Mouse (Mus musculus) embryonic facial prominence, embryonic 11.5 days (tissue): ENCODE measurements around the gene Ints14. TPM values are rescaled to one million over a fixed set of nuclear protein-coding genes. Genes with fewer than 3 reads are reported as not detected.

Experiments
- ATAC-seq: fragments of 200-750 bp; cut with Nextera tagmentation; replicated peaks from 2 replicates; pipeline ENCODE4 v1.8.0; 2017; ENCODE audit warnings: low read depth; ENCODE audit not compliant: insufficient number of reproducible peaks, low FRiP score, low TSS enrichment
- DNase-seq: peaks from one replicate; pipeline ENCODE4 v3.0.0-alpha.2; 2015; ENCODE audit warnings: low spot score
- H3K27ac ChIP-seq: fragments of 300-500 bp; sonication (generic); replicated peaks from 2 replicates; pipeline ENCODE4 v1.5.1; 2014; ENCODE audit warnings: mild to moderate bottlenecking, low read depth, low read length, control low read depth
- H3K27me3 ChIP-seq: fragments of 300-500 bp; sonication (generic); 2 replicates; pipeline ENCODE4 v1.6.1; 2014; ENCODE audit warnings: mild to moderate bottlenecking, low read length, moderate library complexity, mixed read lengths; ENCODE audit not compliant: control insufficient read depth, insufficient read depth
- H3K36me3 ChIP-seq: fragments of 300-500 bp; sonication (generic); replicated peaks from 2 replicates; pipeline ENCODE4 v1.6.1; 2014; ENCODE audit warnings: low read depth, mild to moderate bottlenecking, low read length, moderate library complexity, mixed read lengths; ENCODE audit not compliant: control insufficient read depth, insufficient read depth
- H3K4me1 ChIP-seq: fragments of 300-500 bp; sonication (generic); 2 replicates; pipeline ENCODE4 v1.6.1; 2014; ENCODE audit warnings: low read length, mixed read lengths; ENCODE audit not compliant: control insufficient read depth, insufficient read depth
- H3K4me2 ChIP-seq: fragments of 300-500 bp; sonication (generic); 2 replicates; pipeline ENCODE4 v1.6.1; 2014; ENCODE audit warnings: low read depth, mild to moderate bottlenecking, control low read depth, low read length, moderate library complexity
- H3K4me3 ChIP-seq: fragments of 300-500 bp; sonication (generic); 2 replicates; pipeline ENCODE4 v1.5.1; 2014; ENCODE audit warnings: low read depth, low read length, control low read depth
- H3K9ac ChIP-seq: fragments of 300-500 bp; sonication (generic); replicated peaks from 2 replicates; pipeline ENCODE4 v1.6.1; 2014; ENCODE audit warnings: mild to moderate bottlenecking, control low read depth, low read length
- H3K9me3 ChIP-seq: fragments of 300-500 bp; sonication (generic); replicated peaks from 2 replicates; pipeline ENCODE4 v1.6.1; 2016; ENCODE audit warnings: mild to moderate bottlenecking, low read length, inconsistent platforms, mixed read lengths; ENCODE audit not compliant: control insufficient read depth
- WGBS: fragments of 180-500 bp; shearing (Covaris S2); extraction: QIAGEN DNeasy Blood & Tissue Kit; methylation state at CpG from one replicate; pipeline ENCODE4 v1.1.7; 2014; 5-methylcytosine and 5-hydroxymethylcytosine counted together
- polyA plus RNA-seq: library from polyadenylated mRNA; unstranded; fragments of >200 nt; fragmentation: Nextera tagmentation; extraction: Ambion mirVana; gene quantifications from 2 replicates; pipeline ENCODE4 v1.2.1, GENCODE M21; 2014

Gene Ints14
- polyA plus RNA-seq, 1 experiment from 2014 or later, result 80.5 TPM

DNA sequence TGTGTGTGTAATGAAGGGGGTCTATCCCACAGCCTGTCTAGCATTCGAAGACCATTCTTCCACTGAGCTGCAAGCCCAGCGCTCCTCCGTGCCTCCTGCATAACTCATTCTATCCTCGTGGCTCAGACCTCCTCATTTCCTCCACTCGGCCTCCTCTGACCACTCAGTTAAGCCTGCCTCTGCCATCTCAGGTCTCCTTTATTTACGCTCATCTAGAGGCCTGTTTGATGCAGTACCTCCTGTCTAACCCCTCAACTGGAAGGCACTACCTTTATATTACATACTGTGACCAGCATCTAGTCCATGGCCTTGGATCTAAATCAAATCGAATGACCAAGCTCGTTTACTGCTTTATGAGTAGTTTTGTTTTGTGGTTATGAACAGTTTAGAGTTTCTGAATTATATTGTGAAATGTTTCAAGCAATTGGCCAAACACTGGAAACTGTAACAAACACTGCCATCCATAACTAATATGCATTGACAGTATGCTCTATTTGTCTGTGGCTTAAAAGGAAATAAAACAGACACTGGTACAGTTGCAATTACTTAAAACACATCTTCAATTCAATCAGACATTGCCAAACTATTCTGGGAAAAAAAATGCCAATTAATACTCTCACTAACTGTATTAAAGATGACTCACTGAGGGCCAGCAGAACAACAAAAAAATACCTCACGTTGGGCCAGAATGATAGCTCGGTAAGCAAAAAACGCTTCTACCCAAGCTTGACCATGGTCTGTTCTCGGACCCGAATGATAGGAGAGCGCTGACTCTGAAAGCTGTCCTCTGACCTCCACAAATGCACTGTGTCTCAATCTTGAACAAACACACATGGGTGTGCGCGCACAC is 56.5 kb downstream of the Ints14 start:
- 89% methylated on average over 16 of the region's 16 CpGs for WGBS
- no peaks in the 10 kb centered on the region for H3K36me3 ChIP-seq

DNA sequence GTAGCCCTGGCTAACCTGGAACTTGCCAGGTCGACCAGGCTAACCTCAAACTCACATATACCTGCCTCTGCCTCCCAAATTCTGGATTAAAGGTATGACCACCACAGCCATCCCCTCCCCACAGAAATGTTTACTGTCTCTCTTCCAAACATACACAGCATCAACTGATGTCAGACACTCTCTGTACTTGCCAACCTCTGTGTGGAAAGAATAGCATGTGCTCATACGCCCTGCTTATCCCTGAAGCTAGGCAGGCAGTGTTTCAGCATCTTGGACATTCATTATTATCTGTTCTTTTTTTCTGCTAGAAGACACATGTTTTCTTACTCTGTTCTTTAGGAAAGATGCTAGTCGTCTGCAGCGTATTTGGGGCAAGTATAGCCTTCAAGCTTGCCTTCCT is 57.2 kb downstream of the Ints14 start:
- ATAC-seq (no peak), DNase-seq (no peak)
- H3K36me3 ChIP-seq, result no peaks in the 10 kb centered on the region
- WGBS, result 85% methylated on average over 4 of the region's 4 CpGs
- no peaks in the 10 kb centered on the region for H3K9me3 ChIP-seq
- H3K27me3 ChIP-seq, result no peaks in the 10 kb centered on the region
- H3K4me2 ChIP-seq, result no peak overlapping the region
- H3K9ac ChIP-seq, result no peak overlapping the region
- H3K4me1 ChIP-seq, result no peaks in the 10 kb centered on the region
- no peak overlapping the region for H3K27ac ChIP-seq
- no peak overlapping the region for H3K4me3 ChIP-seq

More for the DNA sequence above, 56.5 kb downstream of the Ints14 start:
- H3K4me3 ChIP-seq, result no peak overlapping the region
- no peaks in the 10 kb centered on the region for H3K27me3 ChIP-seq
- DNase-seq (no peak), ATAC-seq (no peak)
- H3K4me1 ChIP-seq, result no peaks in the 10 kb centered on the region
- no peak overlapping the region for H3K9ac ChIP-seq
- H3K27ac ChIP-seq, result no peak overlapping the region
- no peaks in the 10 kb centered on the region for H3K9me3 ChIP-seq
- H3K4me2 ChIP-seq, result no peak overlapping the region

DNA sequence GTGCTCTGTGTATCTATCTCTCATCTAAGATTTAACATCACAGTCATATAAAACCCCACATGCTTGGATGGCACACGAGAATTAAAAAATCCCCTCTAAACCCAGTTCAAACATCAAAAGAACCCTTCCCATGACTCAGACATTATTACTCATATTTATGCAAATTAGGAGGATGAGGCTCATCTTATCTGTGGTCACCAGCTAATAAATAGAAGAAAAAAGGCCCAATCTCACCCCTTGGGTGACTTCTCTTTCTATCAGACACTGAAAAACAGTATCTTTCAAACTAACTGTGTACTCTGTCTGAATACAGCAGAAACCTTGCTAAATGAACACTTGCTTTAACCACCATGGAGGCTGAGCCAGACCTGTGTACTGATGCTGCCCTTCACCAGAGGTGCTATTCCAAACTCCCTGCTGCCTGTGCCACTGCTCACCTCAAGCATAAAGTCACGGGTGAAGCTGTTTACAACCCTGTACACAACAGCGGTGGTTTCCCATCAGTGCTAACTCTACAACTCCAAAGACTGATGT is 58.0 kb downstream of the Ints14 start:
- ATAC-seq (no peak), DNase-seq (no peak)
- Histone ChIP-seq H3K4me2 (no peak overlapping the region), H3K9me3 (no peaks in the 10 kb centered on the region), H3K4me3 (no peak overlapping the region), H3K36me3 (no peaks in the 10 kb centered on the region), H3K27ac (no peak overlapping the region), H3K27me3 (no peaks in the 10 kb centered on the region), H3K9ac (no peak overlapping the region), H3K4me1 (no peaks in the 10 kb centered on the region)
- WGBS, result 85% methylated on average over 3 of the region's 3 CpGs

DNA sequence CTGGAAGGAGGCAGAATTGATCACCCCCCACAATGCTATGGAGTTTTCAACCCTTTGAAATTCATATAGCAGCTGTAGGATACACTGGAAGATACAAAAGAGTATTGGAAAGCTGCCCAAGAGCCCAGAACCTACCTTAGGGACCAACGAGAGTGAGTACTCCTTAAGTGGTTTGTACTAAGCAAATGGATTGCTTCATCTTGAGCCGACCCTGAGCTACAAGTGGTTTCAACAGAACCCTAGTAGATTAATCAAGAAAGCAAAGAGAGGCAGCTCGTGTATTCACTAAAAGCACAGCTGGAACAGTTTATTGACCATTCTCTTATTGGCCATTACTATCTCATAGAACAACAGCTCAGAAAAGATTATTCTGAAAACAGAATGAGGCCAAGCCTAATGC is 58.4 kb downstream of the Ints14 start:
- H3K4me1 ChIP-seq, result no peaks in the 10 kb centered on the region
- no peaks in the 10 kb centered on the region for H3K27me3 ChIP-seq
- DNase-seq, result no peak
- no peak for ATAC-seq
- H3K9ac ChIP-seq, result no peak overlapping the region
- H3K4me3 ChIP-seq, result no peak overlapping the region
- WGBS, result 57% methylated on average over 3 of the region's 3 CpGs
- H3K27ac ChIP-seq, result no peak overlapping the region
- no peak overlapping the region for H3K4me2 ChIP-seq
- no peaks in the 10 kb centered on the region for H3K36me3 ChIP-seq
- H3K9me3 ChIP-seq, result no peaks in the 10 kb centered on the region

DNA sequence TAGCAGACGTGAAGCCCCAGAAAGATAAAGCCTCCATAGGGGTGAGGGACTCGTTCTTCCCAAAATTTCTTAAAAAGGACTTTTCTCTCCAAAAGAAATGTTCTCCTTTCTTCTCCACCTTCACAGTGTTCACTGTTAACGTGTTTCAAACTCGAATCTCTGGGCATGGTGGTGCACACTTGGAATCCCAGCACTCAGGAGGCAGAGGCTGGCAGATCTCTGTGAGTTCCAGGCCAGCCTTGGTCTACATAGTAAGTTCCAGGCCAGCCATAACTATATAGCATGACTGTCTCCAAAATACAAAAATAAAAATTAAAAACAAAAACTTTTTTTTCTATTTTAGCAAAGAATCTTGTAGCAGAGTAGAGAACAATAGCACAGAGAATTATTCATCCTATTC is 59.4 kb downstream of the Ints14 start:
- H3K4me3 ChIP-seq, result peak overlapping the region; percentile 81; the same call in 1 of the 2 replicates
- H3K36me3 ChIP-seq, result no peaks in the 10 kb centered on the region
- no peak overlapping the region for H3K9ac ChIP-seq
- ATAC-seq (no peak), DNase-seq (no peak)
- H3K9me3 ChIP-seq, result no peaks in the 10 kb centered on the region
- H3K4me1 ChIP-seq, result no peaks in the 10 kb centered on the region
- 80% methylated on average over 4 of the region's 4 CpGs for WGBS
- H3K27ac ChIP-seq, result no peak overlapping the region
- H3K27me3 ChIP-seq, result no peaks in the 10 kb centered on the region
- peak overlapping the region; percentile 86 for H3K4me2 ChIP-seq

DNA sequence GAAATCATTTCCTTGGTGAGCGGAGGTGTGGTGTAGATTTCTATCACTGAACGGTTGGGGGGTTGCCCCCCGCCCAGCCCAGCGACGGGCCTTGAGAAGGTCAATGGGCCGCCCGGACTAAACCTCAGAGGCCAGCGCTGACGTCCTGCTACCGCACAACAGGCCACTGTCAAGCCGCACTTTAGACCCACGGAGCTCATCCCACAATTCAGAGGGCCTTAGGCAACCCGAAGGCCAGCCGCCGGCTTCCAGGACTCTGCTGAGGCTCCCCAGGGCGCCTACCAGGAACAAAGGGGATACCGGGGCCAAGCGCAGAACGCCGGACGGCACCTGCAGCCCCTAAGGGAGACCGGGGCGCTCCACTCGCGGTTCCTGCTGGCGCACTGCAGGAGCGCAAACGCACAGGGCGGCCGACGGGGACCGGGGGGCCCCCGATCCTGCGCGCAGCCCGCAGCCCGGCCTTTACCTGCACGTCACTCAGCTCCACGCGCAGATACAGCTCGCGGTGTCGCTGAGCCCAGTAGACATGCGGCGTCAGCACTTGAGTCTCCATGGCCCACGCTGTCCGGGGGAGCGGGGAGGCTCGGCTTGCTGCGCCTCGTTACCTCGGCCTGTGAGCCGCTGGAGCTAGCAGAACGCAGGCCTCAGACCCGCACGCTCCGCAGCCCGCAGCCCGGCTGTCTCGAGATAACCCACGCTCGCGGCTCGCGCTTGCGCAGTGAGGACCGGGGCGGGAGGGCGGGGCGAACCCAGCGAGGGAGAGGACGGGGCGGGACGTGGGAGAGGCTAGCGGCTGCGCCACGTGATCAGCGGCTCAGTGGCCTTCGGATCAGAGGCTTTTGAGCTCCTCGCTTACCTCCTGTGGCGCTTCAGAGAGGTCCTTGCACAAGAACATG is 60.5 kb downstream of the Ints14 start, which contains the start of gene Hacd3:
Hacd3 (minus strand) TSS at position 703 of the 896 bp plus-strand sequence.
- peak; percentile 88 for ATAC-seq
- under 1% methylated on average over 78 of the region's 81 CpGs for WGBS
- H3K27ac ChIP-seq, result peak within 1 kb of the TSS; percentile 52

DNA sequence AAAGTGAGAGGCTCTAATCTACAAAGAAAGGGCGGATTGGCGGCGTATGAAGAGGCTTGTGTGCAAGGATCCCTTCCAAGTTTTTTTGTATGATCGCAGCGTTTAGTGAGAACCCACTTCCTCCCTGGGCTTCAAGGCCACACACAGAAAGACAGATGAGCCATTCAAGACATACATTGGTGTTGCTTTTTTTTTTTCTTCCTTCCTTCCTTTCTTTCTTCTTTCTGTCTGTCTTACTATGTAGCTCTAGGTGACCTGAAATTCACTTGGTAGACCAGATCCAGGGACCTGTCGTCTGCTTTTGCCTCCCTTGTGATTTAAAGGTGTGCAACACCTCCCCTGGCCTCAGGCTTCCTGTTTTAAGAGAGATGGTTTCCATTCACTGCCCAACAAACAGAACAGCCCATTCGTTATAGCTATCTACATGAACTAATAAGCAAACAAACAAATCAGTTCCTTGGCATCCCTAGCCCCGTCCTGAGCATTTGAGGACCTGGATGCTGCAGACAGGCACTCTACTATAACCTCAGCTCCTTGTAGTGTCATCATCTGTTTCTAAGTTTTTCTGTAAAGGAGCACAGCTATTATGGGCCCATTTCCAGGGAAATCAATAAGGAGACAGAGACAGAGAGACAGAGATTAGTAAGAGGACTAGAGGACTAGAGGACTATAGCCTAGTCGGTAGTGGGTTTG is 61.3 kb downstream of the Ints14 start:
- H3K36me3 ChIP-seq, result no peaks in the 10 kb centered on the region
- no peaks in the 10 kb centered on the region for H3K4me1 ChIP-seq
- ATAC-seq, result peak; percentile 7; the same call in 1 of the 2 replicates
- peak overlapping the region; percentile 81 for H3K4me3 ChIP-seq
- DNase-seq, result peak; percentile 14
- H3K9ac ChIP-seq, result peak overlapping the region; percentile 93
- no peaks in the 10 kb centered on the region for H3K27me3 ChIP-seq
- no peak overlapping the region; the same call in 1 of the 2 replicates for H3K27ac ChIP-seq
- H3K4me2 ChIP-seq, result peak overlapping the region; percentile 86
- no peaks in the 10 kb centered on the region for H3K9me3 ChIP-seq
- 25% methylated on average over 9 of the region's 9 CpGs for WGBS

More for the DNA sequence above, 60.5 kb downstream of the Ints14 start, which contains the start of gene Hacd3:
- H3K9ac ChIP-seq, result peak within 1 kb of the TSS; percentile 93
- peak; percentile 94 for DNase-seq
- no peaks in the 10 kb centered on the region for H3K4me1 ChIP-seq
- H3K4me3 ChIP-seq, result peak within 1 kb of the TSS; percentile 81
- H3K36me3 ChIP-seq, result no peaks in the 10 kb centered on the region
- no peaks in the 10 kb centered on the region for H3K9me3 ChIP-seq
- H3K4me2 ChIP-seq, result peak within 1 kb of the TSS; percentile 86
- no peaks in the 10 kb centered on the region for H3K27me3 ChIP-seq
